Mouse (Mus musculus) MEL (cell line): ENCODE measurements at regions not wholly inside any gene's neighbourhood (a gene's known extent, or its start where the extent isn't known, plus 50 kb on each side); places are given as distances from the start of the nearest gene placed in this dataset.

Experiments
- CHD2 ChIP-seq: IDR thresholded peaks from 2 replicates; pipeline ENCODE4 v1.6.1; 2011; ENCODE audit warnings: low read length, improper control_type of control experiment
- CTCF ChIP-seq, 3 experiments: IDR thresholded peaks in 2 of 3; conservative IDR thresholded peaks in 1 of 3; 2 replicates each; pipeline ENCODE4 v1.5.1; 2011 to 2012; ENCODE audit warnings: low read length in 3 of 3, low read depth in 2 of 3, mild to moderate bottlenecking in 2 of 3, improper control_type of control experiment in 1 of 3, inconsistent platforms in 1 of 3, mixed read lengths in 1 of 3, moderate library complexity in 1 of 3; ENCODE audit not compliant: control insufficient read depth in 1 of 3, insufficient read depth in 1 of 3, poor library complexity in 1 of 3, severe bottlenecking in 1 of 3
- ETS1 ChIP-seq: IDR thresholded peaks from 2 replicates; pipeline ENCODE4 v1.6.1; 2012; ENCODE audit warnings: low read depth, mild to moderate bottlenecking, inconsistent platforms, low read length, improper control_type of control experiment, moderate library complexity
- MAFK ChIP-seq: IDR thresholded peaks from 2 replicates; pipeline ENCODE4 v1.6.1; 2011; ENCODE audit warnings: low read depth, mild to moderate bottlenecking, low read length, improper control_type of control experiment, borderline replicate concordance
- NELFE ChIP-seq: IDR thresholded peaks from 2 replicates; pipeline ENCODE4 v1.6.1; 2011; ENCODE audit warnings: low read depth, low read length, improper control_type of control experiment
- POLR2A ChIP-seq, 2 experiments: IDR thresholded peaks; 2 replicates each; pipeline ENCODE4 v1.6.1; 2011 to 2012; ENCODE audit warnings: low read length in 2 of 2, mild to moderate bottlenecking in 2 of 2, control low read depth in 1 of 2, improper control_type of control experiment in 1 of 2, low read depth in 1 of 2, moderate library complexity in 1 of 2; ENCODE audit not compliant: control insufficient read depth in 1 of 2, insufficient read depth in 1 of 2, poor library complexity in 1 of 2
- USF1 ChIP-seq: IDR thresholded peaks from 2 replicates; pipeline ENCODE4 v1.6.1; 2014; ENCODE audit warnings: low read depth, mild to moderate bottlenecking, inconsistent platforms, low read length, improper control_type of control experiment, moderate library complexity
- ZNF384 ChIP-seq: IDR thresholded peaks from 2 replicates; pipeline ENCODE4 v1.6.1; 2012; ENCODE audit warnings: low read depth, mild to moderate bottlenecking, inconsistent platforms, low read length, improper control_type of control experiment

DNA sequence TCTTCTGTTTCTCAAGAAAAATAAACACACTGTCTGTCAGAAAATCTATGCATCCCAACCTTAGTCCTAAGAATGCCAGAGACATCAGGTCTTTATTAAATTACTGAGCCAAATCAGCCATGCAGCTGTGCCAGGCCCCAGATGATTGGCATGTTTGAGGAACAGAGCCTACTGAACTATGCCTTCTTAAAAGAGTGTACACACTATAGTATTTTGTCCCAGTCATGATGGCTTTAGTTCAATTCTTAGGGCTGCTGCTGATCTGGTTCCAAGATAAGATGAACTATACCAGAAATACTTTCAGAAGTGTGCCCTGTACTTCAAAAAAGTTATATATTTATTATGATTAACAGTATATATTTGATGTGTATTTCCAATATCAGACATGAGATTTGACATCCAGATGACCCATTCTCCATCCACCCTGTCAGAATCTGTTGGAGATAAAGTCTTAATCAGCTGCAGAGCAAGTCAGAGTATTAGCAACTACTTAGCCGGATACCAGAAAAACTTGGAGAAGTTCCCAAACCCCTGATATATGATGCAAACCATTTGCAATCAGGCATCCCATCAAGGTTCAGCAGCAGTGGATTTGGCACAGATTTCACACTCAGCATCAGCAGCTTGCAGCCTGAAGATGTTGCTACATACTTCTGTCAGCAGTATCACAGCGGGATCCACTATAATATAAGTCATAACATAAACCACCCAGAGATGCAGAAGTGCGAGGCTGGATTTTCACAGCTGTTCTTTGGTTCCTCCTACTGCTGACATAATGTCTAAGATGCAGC, 913.6 kb upstream of the Tacstd2 start:
- TF ChIP-seq USF1, result no peak
- no peak for TF ChIP-seq POLR2A (IDR thresholded peaks at IDR 0.05; ENCODE audit: control insufficient read depth in 1 of 2, insufficient read depth in 1 of 2, low read depth in 1 of 2, low read length in 2 of 2, poor library complexity in 1 of 2)
- no peak for TF ChIP-seq NELFE
- no peak for TF ChIP-seq ETS1
- TF ChIP-seq CTCF (IDR thresholded peaks at IDR 0.05 in 2 of 3, conservative IDR thresholded peaks at IDR 0.05 in 1 of 3; ENCODE audit: control insufficient read depth in 1 of 3, insufficient read depth in 1 of 3, low read depth in 2 of 3, low read length in 3 of 3, poor library complexity in 1 of 3, severe bottlenecking in 1 of 3), result no peak
- TF ChIP-seq CHD2, result no peak
- TF ChIP-seq ZNF384, result no peak
- no peak for TF ChIP-seq MAFK
